Mouse (Mus musculus): ENCODE results near the gene Vil1.
"Not testable (repeated sequence)": the region's sequence is repeated elsewhere in the genome, so short reads cannot be mapped to it uniquely, and the experiment has no call there.

The Vil1 gene

DNA sequence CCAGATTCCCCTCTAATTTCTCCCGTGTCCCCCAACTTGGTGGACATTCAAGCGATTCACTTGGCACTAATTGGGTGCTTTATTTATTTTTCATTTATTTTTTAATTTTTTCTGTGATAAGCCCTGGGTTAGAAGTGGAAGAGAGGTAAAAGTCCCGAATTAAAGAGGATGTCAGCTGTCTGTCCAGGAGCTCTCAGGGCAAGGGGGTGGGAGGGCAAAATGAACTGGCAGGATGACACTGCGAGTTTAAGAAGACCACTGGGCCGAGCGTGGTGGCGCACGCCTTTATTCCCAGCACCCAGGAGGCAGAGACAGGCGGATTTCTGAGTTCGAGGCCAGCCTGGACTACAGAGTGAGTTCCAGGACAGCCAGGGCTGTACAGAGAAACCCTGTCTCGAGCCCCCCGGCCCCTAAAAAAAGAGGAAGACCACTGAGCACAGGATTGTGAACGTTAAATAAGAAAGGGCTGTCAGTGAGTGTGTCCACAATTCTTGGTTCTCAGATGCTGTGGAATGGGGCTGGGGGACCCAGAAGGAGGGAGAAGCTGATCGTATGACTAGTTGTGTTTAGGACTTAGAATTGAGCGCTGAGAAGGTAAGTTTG, 21.7 kb upstream of the Vil1 start:
- no peak for DNase-seq (ENCODE audit: low read depth)

DNA sequence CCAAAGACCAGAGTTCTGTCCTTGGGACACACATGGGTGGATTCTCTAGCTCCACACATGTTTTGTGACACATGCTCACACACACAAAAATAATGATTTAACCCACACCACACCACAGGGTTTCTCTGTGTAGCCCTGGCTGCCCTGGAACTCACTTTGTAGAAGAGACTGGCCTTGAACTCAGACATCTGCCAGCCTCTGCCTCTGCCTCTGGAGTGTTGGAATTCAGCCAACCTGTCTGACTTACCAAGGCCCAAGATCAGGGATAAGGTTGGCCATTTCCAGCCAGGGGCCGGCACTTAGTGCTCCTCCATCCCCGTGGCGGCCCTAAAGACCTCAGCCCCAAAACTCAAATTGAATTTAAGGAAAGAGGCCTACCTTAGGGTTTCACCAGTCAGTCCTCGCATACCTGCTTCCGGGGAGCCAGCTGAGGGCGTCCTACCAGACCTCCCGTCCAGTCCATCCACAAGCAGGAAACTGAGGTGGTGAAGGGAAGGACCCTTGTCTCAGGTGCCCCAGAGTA, 20.7 kb upstream of the Vil1 start:
- DNase-seq (ENCODE audit: low read depth): no peak

DNA sequence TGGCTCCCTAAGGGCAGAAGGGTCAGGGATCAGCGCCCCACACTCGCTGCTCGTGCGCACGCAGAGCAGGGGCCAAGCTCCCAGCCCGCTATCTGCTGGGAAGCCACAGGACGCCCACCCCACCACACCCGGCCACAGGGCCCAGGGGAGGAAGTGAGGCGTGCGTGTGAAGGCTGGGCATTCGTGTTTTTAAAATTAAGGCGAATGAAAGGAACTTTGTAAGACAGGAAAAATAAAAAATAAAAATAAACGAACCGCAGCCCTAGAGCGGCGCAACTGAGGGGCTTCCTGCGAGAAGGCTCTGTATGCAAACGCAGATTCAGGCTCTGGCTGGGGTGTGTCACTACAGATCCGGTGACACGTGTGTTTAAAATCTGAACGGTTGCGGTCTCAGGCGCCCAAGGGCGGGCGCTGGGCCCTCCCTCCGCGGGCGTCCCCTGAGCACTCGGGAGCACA, 19.3 kb upstream of the Vil1 start:
- DNase-seq (ENCODE audit: low read depth): no peak

DNA sequence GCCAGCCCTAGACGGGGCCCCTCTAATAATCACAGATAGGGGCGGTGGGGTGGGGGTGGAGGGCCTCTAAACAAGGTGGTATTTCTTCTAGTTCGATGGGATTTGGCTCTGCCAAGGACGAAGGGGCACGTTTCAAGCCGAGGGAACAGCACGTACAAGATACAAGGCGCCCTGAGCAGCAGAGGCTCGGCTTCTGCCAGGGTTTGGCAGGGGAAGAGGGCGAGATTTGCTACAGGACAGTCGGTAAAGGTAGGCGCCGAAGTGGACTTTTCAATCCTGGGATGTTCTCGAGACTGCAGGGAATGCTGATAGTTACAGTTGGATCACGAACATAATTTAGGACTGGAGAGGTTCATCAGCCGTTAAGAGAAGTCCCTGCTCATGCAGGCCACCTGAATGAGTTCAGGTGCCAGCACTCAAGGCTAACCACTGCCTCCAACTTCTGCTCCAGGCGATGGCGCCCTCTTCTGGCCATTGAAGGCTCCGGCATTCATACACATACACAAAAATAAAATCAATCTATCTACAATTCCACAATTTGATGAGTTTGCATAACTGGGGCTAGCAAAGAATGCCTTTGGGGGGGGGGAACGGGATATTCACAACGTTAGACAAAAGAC, 18.8 kb upstream of the Vil1 start:
- peak; percentile 78 for DNase-seq (ENCODE audit: low read depth)

DNA sequence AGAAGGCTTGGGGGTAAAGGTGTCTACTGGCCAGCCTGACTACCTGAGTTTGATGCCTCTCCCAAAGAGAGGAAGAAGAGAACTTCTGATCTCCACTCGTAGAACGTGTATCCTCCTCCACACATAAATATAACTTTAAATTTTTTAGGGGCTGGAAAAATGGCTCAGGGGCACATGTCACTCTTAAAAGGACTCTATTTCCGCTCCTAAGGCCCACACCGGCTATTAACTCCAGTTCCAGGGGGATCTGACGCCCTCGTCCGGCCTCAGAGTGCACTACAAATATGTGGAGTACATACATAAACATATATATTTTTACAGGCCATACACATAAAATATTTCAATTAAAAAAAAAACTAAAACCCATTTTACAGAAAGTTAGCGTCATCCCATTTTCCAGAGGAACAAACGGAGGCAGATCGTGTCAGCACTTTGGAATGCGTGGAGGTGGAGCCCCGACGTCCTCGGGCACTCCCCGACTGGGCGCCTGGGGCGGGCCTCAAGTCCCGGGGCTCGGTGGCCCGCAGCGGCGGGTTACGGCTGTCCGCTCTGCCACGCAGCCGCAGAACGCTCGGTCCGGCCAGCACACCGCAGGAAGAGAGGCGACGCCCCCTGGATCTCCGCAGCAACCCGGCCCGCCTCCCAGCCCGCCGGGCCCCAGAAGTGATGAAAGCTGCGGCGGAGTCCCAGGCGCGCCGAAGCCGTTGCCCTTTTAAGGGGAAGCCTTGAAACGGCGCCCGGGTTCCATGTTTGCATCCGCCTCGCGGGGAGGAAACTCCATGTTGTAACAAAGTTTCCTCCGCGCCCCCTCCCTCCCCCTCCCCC, 18.0 kb upstream of the Vil1 start, which contains the start of gene Ctdsp1:
Ctdsp1 (plus strand) TSS at position 586 of the 825 bp plus-strand sequence.
- peak; percentile 83 for DNase-seq (ENCODE audit: low read depth)

DNA sequence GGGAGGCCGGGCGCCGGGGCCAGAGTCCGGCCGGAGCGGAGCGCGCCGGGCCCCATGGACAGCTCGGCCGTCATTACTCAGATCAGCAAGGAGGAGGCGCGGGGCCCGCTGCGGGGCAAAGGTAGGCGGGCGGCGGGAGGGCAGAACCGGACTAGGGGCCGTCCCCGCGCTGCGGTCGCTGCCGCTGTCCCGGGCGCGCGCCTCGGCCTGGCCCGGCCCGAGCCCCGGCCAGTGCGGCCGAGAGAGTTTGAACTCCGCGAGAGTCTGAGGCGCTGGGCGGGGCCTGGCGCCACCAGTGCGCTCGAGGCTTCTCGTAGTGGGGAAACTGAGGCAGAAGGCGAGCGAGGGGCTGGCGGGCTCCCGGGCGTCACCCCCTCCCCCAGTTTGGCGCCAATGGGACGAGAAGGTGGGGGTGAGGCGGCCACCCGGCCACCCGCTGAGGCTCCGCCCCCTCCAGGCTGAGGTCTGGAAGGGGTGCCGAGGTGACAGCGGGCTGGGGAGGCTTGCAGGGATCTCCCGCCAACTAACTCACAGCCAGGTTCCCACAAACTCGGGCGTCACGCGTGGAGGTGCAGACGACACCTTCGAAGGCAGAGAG, 17.2 kb upstream of the Vil1 start:
- no peak for DNase-seq (ENCODE audit: low read depth)

DNA sequence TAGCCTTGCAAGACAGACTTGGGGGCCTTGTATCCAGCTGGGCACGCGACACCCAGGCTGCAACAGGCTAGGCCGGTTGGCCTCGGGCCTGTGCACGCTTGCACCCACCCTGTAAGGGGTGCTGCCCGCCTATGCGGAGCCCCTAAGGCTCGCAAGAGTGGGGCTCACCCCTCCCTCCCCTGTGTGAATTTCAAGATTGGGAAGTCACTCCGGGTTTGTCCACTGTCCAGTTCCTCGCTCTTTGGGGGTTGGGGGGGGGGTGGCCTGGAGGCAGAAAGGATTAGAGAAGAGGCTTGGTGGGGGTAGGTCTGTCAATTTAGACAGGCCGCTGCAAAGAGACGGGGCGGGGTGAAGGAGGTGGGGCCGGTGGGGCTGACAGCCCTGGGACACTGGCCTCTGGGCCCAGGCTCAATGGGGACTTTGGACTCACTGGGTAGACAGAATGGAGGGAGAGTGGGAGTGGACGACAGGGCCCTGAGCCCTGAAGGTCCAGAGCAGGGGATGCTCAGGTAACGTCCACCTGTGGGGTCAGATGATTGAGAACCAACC, 16.7 kb upstream of the Vil1 start:
- no peak for DNase-seq (ENCODE audit: low read depth)

DNA sequence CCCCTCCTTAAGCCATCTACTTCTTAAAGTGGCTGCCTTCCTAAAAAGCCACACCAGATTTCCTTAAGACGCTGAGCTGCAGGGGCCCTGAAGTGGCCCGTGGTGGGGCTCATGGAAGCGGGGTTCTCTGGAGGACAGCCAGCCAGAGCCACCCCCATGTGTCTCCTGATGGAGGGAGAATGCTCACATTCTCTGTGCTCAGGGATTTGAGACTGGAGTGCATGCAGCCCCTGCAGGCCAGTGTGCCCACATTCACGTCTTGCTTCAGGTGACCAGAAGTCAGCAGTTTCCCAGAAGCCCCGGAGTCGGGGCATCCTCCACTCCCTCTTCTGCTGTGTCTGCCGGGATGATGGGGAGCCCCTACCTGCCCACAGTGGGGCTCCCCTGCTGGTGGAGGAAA, 16.2 kb upstream of the Vil1 start:
- no peak for DNase-seq (ENCODE audit: low read depth)

DNA sequence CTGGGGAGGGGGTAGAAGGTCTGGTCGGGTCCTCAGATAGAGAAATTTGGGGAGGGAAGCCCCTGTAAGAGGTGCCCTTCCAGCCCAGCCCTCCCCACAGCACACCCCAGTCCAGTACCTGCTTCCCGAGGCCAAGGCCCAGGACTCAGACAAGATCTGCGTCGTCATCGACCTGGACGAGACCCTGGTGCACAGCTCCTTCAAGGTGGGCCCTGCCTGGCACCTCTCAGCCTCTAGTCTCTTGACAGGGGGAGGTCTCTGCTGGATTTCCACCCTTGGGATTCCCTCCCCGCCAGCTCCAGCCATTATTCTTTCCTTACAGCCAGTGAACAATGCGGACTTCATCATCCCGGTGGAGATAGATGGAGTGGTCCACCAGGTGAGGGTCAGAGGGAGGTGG, 15.5 kb upstream of the Vil1 start:
- no peak for DNase-seq (ENCODE audit: low read depth)

DNA sequence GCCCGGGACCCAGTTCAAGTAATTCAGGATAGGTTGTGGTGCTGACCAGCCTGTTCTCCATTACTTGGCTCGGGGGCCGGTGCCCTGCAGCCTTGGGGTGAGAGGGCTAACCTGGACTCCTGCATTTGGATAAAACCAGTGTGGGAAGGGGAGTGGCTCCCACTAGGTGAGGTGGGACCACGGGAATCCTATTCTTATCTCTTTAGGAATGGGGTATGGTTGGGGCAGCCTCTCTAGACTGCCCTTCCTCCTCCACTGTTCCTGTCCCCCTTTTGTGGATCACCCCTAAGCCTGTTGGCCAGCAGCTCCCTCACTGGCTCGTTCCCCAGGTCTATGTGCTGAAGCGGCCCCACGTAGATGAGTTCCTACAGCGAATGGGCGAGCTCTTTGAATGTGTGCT, 14.9 kb upstream of the Vil1 start:
- DNase-seq (ENCODE audit: low read depth): no peak

DNA sequence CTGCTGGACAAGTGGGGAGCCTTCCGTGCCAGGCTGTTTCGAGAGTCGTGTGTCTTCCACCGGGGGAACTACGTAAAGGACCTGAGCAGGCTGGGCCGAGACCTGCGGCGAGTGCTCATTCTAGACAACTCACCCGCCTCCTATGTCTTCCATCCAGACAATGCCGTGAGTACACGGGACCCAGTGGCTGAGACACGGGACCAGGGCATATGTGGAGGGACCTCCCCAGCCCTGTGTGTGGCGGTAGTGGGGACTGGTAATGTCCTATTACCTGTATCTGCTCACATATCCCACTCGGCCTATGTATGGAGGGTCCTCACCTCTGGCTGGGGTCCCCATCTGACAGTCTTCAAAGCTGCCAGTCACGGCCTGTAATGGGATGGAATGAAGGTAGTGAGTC, 14.3 kb upstream of the Vil1 start:
- DNase-seq (ENCODE audit: low read depth): no peak

DNA sequence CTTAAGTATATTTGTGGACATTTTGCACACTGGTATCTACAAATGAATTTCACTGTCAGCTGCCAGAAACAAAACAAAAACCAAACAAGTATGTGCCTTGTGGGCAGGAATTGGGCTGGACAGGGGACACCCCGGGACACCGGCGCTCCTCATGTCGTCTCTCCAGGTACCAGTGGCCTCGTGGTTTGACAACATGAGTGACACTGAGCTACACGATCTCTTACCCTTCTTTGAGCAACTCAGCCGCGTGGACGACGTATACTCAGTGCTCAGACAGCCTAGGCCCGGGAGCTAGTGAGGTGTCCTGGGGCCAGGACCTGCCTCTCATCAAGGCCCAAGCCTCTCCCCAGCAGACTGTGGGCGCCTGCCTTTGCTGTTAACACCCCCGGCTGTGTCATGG, 13.9 kb upstream of the Vil1 start:
- no peak for DNase-seq (ENCODE audit: low read depth)

DNA sequence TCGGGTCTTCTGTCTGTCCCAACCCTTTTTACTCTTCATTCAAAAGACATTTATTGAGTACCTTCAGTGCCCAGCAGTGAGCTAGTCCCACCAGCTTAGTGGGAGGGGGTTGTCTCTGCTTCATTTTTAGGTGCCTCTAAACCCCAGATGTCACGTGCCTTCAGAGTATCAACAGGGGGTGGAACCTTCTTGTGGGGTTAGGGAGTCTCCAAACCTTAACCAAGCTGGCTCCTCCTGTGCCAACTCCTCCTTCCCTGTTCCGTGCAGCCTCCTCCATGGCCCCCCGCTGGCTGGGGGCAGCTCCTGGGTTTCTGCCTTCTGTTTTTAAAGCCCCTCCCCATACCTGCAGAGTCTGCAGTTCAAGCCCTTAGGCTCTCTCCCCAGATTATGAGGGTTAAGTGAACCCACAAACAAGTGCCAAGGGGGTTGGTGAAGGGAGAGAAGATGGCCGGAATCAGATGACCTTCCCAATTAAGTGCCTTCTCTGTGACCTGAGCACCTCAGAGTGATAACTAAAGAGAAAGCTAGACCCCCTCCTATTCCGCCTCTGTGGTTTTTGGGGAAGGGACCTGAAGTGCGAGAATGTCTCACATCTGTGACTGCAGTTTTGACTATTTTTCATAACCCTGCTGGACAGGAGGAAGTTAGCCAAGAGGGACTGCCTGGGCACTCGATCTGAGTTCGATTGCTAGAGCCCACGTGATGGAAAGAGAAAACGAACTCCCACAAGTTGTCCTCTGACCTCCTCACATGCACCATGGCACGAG, 12.5 kb upstream of the Vil1 start:
- DNase-seq (ENCODE audit: low read depth): not testable (repeated sequence)

DNA sequence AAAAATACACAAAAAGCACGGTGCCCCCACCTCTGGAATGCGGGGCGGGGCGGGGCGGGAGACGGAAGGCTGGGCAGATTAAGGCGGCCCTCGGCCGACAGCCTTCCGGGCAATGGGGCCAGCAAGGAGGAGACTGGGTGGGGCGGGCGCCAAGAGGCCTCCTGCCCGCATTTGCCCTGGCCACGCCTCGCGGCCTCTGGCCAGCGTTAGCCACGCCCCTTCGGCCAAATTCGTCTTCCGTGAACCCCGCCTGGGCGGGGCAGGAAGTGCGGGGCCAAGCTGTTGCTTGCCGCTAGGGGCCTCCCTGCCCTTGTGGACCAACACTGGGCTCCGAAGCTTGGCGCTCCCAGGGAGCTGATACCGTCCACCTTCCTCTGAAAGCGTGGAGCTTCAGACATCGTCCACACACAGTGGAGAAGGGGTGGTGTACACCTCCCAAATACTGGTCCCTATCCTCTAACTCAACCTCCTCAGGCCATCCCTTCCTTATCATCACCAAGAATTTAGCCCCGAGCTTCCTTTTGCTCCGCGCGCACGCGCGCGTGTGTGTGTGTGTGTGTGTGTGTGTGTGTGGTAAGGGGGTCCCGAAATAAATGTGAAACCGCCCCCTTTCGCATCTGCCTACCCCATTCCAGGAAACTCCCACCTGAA, 11.8 kb upstream of the Vil1 start:
- peak; percentile 96 for DNase-seq (ENCODE audit: low read depth)

DNA sequence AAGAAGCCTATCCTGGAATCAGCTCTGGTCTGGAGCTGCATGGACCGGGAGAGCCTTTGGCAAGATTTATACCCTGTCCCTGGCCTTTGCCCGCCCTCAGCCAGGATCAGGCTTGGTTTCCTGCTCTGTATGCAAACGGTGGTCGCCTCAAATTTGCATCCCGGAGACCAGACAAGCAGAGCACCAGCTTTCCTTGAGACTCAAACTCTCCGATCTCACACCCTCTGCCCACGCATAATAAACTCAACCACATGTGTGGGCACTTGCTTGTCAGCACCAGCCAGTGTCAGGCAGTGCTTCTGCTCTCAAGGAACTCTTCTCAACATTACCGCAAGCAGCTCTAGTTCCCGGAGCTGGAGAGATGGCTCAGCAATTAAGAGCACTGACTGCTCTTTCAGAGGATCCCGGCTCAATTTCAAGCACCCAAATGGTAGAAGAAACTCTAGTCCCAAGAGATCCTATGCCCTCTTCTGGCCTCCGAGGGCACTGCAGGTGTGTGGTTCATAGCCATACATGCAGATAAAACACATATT, 11.2 kb upstream of the Vil1 start:
- no peak for DNase-seq (ENCODE audit: low read depth)

DNA sequence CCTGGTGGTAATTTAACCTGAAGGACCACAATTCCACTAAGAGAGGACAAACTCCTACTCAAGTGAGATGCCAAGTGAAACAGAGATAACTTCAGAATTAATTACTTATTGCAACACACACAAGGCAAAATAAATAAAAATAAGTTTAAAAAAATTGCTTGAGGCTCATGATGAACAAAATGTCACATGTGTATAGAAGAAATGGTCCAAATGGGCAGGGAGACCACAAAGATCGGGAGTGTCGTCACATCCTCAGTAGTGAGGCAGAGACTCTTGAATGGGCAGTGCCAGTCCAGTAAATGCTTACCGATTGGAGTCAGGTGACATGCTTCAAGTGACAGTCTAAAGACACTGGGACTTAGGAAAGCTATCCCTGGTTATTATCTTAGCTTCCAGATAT, 8.6 kb upstream of the Vil1 start:
- DNase-seq (ENCODE audit: low read depth): no peak

DNA sequence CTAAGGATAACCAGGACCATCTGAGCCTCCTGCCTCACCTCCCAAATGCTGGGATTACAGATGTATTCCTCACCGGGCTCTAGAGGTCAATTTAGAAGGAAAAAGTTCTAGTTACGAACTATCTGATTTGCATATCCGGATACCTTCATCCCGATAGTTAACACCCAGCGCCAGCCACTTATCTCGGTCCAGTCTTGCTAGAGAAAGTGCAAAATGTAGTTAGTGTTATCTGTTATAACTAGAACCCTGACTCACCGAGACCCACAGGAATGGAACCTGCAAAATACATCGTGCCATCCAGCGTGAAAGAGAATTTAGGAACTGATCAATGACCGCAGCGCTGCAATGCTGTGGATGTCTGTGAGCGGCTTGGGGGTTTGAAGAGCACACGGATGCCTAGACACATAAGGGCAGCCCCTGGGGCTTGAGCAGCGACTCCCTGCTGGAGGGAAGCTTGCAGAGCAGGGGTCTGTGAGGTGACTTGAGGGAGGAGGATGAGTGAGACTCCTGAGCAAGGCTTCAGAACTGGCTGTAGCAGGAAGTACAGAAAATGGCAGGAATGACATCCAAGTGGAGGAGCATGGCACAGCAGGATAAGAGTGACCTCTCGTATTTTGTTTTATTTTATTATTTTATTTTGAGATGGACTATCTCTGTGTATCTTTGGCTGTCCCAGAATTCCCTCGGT, 8.0 kb upstream of the Vil1 start:
- DNase-seq (ENCODE audit: low read depth): no peak

DNA sequence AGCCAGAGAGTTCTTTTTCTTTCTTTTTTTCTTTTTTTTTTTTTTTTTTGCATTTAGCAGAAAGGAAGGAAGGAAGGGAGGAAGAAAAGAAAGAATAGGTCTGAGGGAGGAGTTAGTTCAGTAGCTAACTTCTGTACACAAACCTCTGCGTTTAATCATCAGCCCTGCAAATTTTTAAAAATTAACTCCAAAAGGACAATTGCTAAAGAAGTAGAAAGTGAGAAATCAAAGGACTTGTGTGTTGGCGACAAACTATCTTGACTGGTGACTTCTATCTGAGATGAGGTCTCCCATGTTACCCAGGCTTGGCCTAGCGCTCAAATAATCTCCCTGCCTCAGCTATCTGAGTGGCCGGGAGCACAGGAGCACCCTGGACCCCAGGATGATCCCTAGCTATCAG, 5.0 kb upstream of the Vil1 start:
- DNase-seq (ENCODE audit: low read depth): no peak

DNA sequence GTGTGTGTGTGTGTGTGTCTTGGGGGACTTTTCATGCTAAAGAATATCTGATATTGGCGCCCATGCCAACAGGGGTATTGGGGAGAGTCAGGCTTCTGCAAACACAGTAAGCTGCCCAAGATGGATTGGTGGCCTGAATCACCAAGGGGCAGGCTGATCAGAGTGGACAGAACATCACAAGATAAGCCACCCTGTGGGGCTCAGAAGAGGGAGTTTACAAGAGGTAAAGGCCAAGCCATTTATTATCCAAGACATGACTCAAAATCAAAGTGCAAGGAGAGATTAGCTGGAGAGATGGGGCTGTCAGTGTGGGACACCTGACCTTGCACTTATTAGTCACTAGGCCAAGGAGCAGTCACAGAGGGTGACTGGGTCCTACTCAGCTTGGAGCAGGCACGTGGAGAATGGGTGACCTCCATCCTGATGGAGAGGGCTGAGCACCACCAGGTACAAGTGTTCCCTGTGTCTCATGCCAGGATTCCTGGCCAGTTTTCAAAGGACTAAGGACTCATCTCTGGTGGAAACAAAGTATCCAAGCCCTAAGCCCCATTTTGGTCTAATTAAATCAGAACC, 2.7 kb downstream of the Vil1 start:
- no peak for DNase-seq (ENCODE audit: low read depth)

DNA sequence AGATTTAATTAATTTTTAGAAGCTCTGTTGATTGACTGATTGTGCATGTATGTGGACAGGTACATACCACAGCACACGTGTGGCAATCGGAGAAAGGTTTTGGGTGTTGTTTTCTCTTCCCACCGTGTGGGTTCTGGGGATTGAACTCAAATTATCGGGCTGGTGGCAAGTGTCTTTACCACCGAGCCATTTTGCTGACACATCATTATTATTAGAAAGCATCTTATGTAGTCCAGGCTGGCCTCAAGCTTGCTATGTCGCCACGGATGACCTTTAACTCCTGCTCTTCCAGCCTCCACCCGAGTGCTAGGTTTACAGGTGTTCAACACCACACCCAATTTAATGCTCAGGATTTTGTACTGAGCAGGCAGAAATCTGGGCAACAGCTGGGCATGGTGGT, 3.5 kb downstream of the Vil1 start:
- no peak for DNase-seq (ENCODE audit: low read depth)

All from c-Kit-positive CD71-positive TER-119-negative erythroid progenitor cells, embryonic 14.5 days (primary cell).